Mouse (Mus musculus) kidney, postnatal 25 days (tissue): Measurements from ENCODE around the gene Ints1.
A peak's percentile ranks its signal among the peaks of the same experiment; 100 is the strongest.

ENCODE experiments used
- DNase-seq, 2 experiments: peaks; one replicate each; pipeline ENCODE4 v3.0.0; 2021; ENCODE audit warnings: mixed read lengths in 2 of 2

The Ints1 gene

DNA sequence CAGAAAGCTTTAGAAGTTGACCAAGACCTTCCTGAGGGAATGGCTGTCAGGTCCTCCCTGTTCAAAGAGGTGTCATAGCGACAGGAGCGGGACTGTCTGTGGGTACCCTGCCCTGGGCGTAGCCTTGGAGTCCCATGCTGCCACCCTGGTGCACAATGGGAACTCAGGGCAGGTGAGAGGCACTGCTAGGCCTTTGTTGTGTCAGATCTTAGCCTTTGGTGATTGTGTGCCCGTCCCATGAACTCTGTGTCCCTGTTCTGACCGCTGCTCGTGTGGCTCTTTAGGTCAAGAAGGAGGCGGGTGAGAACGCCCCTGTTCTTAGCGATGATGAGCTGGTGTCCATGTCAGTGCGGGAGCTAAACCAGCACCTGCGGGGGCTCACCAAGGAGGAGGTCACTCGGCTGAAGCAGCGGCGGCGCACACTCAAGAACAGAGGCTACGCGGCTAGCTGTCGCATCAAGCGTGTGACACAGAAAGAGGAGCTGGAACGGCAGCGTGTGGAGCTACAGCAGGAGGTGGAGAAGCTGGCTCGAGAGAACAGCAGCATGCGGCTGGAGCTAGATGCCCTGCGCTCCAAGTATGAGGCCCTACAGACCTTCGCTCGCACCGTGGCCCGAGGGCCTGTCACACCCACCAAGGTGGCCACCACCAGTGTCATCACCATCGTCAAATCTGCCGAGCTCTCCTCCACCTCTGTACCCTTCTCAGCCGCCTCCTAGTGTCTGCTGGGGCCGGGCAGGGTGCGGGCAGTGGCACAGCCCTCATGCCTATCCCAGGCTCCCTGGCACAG is 24.5 kb upstream of the Ints1 start:
- no peak for DNase-seq

DNA sequence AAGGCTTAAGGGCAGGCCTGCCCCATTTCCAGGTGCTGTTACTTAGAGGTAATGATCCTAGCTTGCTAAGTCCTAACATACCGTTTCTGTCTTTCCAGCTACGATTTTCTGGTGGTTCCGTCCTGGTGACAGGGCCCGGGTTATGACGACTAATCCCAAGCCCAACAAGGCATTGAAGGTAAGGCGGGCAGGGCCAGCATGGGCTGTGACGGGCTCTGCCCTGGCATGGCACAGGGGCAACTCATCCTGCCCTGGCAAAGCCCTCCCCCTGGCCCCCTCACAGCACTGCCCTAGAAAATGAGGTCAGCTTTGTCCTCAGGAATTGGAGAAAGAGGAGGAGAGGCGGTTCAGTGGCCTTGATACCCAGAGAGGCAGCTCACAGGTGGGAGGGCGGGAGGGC is 23.6 kb upstream of the Ints1 start:
- DNase-seq = no peak

DNA sequence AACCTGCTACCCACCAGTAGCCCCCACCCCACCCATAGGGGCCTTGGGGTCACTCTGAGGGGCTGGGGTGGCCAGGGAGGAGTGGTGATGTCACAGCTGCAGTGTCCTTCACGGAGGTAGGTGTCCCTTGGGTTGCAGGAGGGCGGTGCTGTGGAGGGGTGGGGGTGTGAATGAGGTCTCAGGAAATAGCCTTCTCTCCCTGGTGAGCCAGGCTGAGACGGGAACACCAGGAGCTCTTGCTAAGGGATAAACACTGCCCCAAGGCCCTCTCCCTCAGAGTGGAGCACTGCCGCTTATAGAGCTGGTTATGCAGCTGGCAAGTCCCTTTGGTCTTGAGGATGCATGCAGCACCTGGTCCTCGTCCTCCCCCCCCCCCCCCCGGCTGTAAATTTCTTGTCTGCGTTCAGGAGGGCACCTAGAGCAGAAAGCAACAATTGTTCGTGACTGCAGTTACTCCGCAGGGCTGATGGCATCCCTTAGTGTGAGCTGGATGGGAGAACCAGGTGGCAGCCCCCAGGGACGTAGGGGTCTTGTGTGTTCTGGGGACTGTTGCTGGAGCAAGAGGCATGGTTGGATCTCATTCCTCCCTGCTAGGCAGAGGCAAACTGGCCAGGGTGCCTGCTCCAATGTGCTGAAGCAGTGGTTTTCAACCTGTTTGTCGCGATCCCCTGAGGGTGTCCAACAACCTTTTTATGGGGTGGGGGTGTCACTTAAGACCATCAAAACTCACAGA is 22.9 kb upstream of the Ints1 start:
- no peak for DNase-seq

DNA sequence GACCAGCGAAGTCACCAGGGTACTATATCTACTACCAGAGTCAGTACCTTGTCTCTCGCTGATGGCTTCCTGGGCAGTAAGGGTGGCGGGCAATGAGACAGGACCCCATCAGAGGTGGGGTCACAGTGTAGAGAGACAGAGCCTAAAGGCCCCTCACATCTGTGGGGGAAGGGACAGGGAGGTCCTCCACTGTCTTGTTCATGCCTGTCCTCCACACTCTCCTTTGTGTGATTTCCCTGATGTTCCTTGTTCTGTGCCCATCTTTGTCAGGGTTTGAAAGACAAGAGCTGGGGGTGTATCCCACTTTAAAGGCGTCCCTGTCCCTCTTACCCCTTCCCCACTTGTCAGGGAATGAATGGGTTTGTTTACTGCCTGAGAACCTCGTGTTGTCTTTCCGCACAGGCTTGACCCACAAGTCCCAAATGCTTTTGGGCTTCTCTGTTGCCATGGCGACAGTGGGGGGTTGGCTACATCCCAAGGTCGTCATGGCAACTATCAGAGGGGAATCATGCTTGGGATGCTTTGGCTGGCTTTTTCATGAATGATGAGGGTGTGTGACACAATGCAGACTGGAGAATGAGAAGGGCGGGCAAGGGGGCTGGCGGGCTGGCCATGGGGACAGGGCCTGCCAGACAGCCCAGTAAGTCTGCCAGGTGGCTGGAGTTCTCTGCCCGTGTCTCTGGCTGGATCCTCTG is 22.1 kb upstream of the Ints1 start:
- peak; percentile 88 for DNase-seq

DNA sequence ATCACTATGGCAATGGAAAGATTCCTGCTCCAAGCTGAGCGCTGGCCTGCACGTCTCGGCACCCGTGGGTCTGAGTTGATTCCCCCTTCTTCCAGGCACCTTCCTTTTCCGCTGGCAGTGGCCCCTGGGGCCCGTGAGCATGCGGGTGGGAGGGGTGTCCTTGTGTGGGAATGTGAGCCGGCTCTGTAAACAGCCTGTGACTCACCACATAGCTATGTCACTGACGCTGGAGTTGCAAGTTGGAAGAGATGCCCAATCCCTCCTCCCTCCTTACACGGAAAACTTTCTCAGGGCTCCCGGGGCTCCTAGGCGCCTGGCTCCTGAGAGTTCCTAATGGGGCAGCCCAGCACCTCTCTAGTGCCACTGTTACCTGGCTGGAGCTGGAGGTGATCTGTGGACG is 21.4 kb upstream of the Ints1 start:
- DNase-seq = peak; percentile 92 to 95

DNA sequence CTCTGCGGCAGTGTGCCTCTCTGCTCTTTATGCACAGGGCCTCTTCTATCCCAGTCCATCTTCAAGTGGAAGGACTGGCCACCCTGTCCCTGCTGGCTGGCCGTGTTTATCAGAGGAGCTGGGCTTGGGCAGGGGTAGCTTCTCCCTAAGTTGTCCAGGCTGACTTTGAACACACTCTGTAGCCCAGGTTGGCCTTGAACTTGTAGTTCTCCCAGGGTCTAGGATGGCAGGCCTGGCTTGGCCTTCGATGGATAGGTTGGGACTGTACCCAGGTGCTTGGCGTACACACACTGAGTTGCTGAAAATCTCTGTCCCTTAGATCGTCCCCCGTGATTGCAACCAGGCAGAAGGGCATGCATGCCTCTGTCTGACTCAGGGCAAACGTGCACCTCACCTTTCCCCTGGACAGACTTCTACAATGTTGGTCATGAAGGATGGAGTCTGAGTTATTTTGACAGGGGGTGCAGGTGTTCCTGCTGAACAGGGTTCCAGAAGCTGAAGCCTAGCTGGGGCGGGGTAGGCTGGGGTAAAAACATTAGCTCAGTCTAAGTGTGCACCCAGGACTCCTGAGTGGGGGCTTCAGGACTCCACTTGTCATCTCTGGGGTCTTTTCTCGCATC is 20.6 kb upstream of the Ints1 start:
- DNase-seq = peak in 1 of 2 experiments; percentile 38

DNA sequence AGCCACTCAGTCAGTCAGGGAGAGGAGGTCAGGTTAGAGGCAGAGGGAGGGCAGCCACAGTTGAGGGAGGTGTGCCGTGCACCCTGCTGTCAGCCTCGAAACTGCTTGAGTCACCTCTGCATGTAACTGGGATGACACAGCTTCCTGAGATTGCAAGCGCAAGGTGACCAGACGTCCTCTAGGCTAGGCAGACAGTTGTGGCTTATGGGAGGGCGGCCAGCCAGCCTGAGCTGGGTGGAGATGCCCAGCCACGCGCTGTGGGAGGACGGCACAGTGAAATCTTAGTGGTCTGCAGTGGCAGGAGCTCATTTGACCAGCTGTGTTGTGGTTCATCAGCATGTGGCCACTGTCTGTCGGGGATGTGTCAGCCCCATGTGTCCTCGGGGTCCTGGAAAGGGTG is 19.5 kb upstream of the Ints1 start:
- peak in 1 of 2 experiments; percentile 61 for DNase-seq

DNA sequence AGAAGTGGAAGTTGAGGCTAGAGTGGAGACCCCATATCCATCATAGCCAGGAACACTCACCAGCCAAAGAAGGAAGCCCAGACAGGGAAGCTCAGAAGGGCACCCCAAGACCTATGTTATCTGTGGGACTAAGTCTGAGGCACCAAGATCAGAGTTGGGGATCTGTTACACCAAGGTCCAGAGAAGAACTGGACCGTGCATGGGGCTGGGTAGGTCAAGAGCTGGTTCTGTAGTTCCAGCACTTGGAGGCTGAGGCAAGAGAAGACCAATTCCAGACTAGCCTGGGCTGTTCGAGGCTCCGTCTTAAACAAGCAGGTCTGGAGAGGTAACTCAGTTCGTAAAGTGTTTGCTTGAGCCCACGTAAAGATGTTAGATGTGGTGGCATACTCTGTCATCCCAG is 18.7 kb upstream of the Ints1 start:
- no peak for DNase-seq

DNA sequence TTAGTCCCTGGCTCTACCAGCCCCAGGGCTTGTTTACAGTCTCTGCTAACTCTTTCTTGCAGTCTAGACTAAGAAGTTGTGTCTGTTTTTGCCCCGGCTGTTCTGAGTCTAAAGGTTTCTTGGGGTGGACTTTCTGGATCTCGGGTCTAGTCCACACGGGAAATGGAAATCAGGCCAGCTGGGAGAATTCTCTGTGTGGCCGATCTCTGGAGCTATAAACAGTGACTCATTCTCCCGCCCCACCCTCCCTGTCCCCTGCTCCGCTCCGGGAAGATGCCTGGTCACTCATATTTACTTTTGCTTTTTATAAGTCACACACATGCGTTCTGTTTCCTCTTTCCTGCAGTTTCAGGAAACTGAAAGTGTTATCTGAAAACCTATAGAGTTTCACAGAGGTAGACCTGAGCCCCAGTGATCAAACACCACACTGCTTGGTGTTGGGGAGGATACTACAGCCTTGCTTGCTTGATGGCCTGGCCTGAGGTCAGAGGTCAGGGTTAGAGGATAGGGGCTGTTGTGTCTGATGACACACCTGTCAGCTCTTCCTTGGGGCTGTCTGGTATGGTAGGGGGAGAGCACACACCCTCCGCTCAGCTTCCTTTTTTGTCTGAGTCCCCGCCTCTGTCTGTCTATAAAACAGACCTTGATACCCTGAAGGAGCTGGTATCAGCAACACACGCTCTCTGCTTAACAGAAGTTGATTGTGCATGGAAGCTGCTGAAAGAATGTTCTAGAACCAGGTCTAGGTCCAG is 18.0 kb upstream of the Ints1 start:
- peak; percentile 75 to 83 for DNase-seq

DNA sequence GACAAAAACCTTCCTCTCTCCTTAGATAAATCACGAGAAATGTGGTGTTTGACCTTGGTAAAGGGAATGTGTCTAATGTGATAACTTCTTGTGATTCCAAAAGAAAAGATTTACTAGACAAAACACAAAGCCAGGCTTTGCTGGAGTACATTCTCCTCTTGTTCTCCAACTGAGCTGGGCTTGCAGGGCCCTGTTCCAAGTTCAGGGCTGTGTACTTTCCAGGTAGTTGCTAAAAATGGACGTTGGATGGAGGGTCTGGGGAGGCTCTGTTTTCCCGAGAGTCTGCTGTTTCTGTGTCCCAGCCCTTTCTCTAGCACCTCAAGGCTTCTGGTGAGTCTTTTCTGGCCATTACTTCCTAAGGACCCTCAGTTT is 17.5 kb upstream of the Ints1 start:
- DNase-seq = peak; percentile 49 to 60

DNA sequence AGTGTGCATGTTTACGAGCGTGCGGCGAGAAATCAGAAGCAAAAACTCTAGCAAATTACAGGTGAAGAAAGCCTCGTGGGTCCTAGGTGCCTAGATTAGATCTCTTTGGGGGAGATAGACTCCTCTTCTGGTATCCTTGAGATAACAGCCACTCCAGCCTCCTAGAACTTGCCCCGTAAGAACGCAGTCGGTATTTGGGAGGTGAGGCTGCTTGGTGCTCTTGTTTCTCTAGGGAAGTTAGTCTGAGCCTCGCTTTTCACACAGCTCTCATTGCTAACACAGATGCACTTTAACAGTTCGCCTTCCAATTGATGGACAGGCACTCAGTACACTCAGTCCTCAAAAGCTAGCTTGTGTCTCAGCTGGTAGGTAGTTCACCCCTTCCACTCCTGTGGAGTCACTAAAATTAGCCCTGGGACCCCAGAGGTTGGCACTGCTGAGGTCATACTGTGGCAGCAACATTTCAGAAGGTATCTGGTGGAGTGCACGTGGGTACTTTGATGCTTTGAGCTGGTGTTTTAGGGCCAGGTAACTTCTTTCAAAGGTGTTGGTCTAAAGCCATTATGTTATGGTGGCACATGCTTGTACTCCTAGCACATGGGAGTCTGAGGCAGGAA is 16.8 kb upstream of the Ints1 start:
- no peak for DNase-seq

DNA sequence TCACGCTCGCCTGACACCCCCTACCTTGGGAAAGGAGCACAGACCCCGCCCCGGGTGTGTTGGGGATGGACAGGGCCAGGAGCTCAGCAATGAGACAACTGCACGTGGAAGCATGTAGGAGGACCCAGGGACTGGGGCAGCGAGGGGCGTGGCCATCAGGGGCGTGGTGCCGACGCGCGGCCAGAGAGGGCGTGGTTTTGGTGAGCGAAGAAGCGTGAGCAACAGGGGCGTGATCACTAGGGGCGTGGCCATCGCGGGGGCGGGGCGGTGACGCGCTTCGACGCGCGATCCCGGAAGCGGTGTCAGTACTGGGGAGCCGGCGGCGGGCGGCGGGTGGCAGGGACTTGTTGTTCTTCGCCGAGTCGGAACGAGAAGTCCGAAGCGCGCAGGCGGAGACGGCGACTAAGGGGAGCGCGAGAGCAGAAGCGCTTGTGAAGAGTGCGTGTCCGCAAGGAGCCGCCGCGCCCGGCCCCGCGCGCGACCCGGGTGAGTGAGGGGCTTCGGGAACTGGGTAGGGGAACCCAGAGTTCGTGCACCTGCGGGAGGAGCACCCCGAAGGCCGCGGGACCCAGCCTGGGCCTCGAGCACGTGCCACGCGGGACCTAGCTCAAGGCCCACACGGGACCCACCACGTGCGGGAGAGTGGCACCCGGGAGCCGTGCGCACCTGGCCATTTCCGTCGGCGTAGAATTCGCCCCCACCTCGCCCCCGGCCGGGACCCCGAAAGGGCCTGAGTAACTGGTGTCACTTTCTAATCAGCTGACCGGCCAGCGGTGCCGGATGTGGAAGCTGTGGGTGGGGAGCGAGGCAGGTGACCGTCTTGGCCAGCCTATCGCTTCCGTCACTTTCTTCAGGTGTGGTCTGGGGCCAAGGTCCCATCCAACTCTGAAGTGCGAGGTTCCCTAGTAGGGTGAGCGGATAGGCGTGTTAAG is 16.0 kb upstream of the Ints1 start, which contains the start of gene Mafk:
TSS of gene Mafk (plus strand) at position 287 of the 932 bp plus-strand sequence.
- DNase-seq = peak; percentile 98

DNA sequence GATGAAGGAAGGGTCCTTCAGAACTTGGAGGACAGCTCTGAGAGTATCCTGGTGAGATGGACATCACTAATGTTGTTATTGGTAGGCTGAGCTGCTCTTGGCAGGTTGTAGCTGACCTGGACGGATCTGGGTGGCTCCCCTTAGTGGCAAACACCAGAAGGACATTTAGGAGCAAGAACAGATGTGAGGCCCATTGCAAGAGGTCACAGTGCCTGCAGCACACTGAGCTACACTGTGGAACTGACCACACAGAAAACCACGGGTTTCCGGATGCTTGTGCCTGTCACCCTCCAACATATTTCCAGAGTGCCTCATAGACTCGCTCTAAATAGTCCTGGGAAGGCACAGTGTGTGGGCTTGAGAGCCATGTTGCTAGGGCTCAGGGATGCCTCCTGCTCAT is 14.0 kb upstream of the Ints1 start:
- no peak for DNase-seq

DNA sequence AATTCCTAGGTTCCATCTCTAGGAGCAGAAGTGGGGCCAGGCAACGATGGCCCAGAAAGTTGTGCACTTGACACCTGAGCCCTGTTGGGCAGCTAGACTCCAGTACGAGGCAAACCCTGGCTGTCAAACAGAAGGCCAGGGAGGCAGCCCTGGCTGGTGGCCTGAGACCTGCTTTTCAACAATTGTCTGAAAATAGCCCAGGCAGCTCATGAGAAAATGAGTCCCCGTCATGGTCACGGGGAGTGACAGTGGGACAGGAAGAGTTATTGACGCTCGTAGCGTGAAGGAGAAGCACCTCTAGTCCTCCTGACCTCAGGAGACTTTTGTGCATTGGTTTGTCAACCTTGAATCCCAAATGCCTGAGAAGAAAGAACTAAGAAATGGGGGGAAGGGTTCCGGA is 5.9 kb upstream of the Ints1 start:
- DNase-seq = peak in 1 of 2 experiments; percentile 43

DNA sequence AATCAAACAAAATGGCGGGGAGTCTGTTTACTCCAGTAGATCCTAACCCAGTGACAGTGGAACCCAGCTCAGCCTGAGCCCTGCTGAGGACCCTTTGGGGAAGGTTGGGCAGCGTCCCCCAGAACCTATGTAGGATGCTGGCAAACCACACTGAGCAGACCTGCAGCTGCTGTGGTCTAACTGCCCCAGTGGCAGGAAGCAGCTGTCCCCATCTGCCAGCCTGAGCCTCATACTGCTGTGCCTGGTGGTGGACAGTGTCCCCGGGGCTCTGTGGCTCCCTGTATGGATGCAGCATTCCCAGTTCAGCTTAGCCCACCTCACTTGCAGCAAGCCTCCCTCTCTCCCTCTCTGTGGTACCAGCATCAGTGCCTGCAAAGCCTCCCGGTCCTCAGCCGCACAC is 1.5 kb upstream of the Ints1 start:
- no peak for DNase-seq

DNA sequence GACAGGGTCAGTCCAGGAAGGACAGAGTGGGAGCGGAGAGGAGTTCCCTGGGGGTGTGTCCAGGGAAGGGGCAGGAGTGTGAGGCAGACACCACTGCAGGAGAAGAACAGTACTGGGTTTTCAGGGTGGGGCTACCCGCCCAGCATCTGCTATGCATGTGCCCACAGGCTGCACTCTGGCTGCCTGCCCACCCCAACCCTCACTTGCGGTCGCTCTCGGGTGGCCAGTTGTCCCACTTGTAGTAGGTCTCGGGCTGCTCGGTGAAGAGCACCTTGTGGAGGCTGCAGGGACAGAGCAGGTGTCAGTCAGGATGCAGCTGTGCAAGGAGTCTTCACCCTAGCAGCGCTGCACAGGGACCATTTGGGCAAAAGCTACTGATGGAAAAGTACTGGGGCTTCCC is 7.3 kb downstream of the Ints1 start:
- no peak for DNase-seq

DNA sequence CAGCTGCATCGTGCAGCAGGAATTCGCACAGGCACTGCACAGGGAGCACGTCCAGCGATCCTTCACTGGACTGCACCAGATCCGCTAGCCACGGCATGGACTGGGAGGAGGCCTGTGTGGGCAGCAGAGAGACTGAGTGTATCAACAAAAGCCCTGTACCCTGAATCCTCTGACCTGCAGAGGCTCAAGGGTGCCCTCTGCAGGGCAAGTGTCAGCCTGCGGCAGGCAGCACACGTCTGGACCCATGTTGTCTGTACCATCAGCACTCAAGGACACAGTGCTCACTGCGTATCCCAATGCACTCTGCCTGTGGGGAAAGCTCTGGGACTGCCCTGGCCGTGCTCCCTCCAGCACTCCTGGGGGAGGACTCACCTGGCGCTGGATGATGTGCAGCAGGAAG is 11.2 kb downstream of the Ints1 start:
- peak in 1 of 2 experiments; percentile 41 for DNase-seq

DNA sequence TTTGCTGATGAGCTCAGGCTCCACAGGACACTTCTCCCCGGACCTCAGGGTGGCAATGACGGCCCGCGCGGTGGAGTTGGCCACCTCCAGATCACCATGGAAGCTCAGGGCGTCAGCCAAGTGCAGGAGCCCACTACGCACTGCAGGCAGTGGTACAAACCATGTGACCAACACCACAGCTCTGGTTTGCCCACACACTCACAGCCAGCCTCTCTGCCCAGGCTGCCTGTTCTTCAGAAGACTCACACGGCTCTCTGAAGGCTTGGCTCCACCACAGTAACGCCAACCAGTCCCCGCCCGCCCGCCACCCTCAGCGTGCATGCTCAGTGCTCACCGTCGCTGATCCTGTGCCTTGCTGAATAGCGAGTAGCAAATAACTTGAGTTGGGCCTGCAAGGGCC is 17.4 kb downstream of the Ints1 start:
- DNase-seq = no peak

DNA sequence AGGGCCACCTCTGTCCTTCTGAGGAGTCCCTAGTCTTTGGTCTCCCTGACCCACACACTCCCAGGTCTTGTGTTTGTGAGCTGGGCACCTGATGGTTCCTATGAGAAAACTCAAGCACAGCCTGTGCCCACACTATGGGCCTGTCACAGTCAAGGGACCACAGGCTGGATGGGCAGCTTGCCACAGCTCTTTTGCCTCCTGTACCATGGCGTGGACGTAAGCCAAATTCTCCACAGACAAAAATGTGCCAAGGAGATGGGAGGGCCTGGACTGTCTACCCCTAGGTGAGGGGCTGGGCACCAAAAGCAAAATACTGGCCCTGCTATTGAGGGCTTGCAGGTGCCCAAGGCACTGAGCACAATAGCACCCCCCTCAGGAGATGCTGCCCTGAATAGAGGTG is 18.9 kb downstream of the Ints1 start:
- no peak for DNase-seq

DNA sequence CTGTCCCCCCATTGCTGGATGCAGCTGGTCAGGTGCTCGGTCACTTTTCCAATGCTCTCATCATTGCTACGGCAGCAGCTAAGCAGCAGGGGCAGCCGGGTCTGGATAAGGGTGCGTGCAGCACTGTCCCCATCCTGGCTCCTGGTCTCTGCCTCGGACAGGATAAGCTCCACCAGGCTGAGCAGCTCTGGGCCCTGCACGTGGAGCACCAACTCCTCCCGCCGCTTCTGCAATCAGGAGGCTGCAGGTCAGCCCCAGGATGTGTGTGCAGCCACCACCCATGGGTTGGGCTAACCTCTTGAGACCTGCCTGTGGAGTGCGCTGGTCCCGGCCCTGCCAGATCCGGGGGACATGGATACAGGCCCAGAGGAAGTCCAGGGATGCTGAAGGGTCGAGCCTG is 19.3 kb downstream of the Ints1 start:
- DNase-seq = no peak

DNA sequence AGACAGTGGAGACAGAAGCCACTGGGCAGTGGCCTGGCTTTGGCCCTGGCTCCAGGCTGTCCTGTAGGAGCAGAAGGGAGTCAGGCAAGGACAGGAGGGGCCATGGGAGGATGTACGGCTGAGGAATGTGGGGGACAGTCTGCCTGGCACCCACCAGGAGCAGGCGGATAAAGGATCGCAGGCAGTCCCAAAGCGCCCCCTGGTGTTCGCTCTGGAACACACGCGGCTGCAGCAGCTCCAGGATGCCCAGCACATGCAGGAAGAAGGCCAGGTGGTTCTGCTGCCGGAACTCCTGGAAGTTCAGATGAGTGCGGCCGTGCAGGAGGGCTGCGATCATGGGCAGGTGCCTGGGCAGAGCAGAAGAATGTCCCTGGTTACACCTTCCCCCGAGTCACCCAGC is 20.7 kb downstream of the Ints1 start:
- DNase-seq = peak; percentile 62 to 67
